Mouse (Mus musculus): ENCODE data around the gene Gm13278. TPM values are rescaled to one million over a fixed set of nuclear protein-coding genes. Genes with fewer than 3 reads are reported as not detected.
"Not testable (repeated sequence)": the region's sequence is repeated elsewhere in the genome, so short reads cannot be mapped to it uniquely, and the experiment has no call there.

Gm13278 gene
- polyA plus RNA-seq, 1 experiment, result not detected

DNA sequence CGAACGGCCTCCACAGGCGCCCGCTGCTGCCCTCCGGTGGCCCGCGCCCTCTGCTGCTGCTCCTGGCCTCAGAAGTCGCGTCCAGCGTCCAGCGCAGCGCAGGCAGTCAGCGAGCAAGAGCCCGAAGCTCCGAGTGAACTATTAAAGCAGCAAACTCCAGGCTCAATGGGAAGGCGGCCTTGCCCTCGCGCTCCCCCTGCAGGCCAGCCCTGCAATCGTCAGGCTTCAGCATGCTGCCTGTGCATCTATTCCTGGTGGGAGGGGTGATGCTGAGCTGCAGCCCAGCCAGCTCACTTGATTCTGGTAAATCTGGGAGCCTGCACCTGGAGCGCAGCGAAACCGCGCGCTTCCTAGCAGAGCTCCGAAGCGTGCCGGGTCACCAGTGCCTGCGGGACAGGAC is 2.9 kb upstream of the Gm13278 start, which contains the start of gene Gm13277:
Gene Gm13277 (plus strand): TSS at position 231 of the 400 bp plus-strand sequence.
- H3K4me1 ChIP-seq (ENCODE audit: control insufficient read depth, insufficient read depth, low read length); H3K27ac ChIP-seq (ENCODE audit: insufficient read depth, low read length); H3K4me3 ChIP-seq (replicated peaks; ENCODE audit: insufficient read depth, low read depth, low read length); H3K27me3 ChIP-seq (ENCODE audit: control insufficient read depth, insufficient read depth, low read length): not testable (repeated sequence)
- 0% methylated on average over 3 of the region's 28 CpGs for WGBS
- peak; percentile 45 for TF ChIP-seq CTCF (IDR thresholded peaks at IDR 0.05; ENCODE audit: borderline replicate concordance, insufficient read depth, low read depth, low read length)
- DNase-seq, result peak; percentile 80

DNA sequence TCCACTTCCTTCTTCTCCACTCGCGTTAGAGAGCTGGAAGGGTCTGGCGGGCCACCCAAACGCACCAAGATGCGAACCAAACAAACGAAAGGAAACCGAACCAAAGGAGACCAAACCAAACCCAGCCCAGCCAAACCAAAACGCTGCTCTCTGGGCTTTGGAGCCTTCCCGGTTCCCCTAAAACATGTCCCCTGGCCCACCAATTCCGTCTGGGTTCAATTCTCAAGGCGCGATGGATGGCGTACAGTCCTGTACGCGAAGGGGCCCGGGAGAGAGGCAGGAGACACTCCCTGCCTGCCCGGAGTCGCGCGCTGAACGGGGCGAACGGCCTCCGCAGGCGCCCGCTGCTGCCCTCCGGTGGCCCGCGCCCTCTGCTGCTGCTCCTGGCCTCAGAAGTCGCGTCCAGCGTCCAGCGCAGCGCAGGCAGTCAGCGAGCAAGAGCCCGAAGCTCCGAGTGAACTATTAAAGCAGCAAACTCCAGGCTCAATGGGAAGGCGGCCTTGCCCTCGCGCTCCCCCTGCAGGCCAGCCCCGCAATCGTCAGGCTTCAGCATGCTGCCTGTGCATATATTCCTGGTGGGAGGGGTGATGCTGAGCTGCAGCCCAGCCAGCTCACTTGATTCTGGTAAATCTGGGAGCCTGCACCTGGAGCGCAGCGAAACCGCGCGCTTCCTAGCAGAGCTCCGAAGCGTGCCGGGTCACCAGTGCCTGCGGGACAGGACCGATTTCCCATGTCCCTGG is 2.8 kb downstream of the Gm13278 start, which contains the start of gene Gm13275:
Gene Gm13275 (plus strand): TSS at position 552 of the 740 bp plus-strand sequence.
- not testable (repeated sequence) for H3K27ac ChIP-seq (ENCODE audit: insufficient read depth, low read length); H3K27me3 ChIP-seq (ENCODE audit: control insufficient read depth, insufficient read depth, low read length); H3K4me1 ChIP-seq (ENCODE audit: control insufficient read depth, insufficient read depth, low read length); H3K4me3 ChIP-seq (replicated peaks; ENCODE audit: insufficient read depth, low read depth, low read length)
- peak; percentile 9; the same call in 1 of the 2 replicates for TF ChIP-seq CTCF (IDR thresholded peaks at IDR 0.05; ENCODE audit: borderline replicate concordance, insufficient read depth, low read depth, low read length)
- under 1% methylated on average over 15 of the region's 52 CpGs for WGBS
- DNase-seq, result peak; percentile 61 to 81

DNA sequence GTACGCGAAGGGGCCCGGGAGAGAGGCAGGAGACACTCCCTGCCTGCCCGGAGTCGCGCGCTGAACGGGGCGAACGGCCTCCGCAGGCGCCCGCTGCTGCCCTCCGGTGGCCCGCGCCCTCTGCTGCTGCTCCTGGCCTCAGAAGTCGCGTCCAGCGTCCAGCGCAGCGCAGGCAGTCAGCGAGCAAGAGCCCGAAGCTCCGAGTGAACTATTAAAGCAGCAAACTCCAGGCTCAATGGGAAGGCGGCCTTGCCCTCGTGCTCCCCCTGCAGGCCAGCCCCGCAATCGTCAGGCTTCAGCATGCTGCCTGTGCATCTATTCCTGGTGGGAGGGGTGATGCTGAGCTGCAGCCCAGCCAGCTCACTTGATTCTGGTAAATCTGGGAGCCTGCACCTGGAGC is 5.7 kb downstream of the Gm13278 start, which contains the start of gene Gm13279:
Gene Gm13279 (plus strand): TSS at position 301 of the 400 bp plus-strand sequence.
- H3K27ac ChIP-seq (ENCODE audit: insufficient read depth, low read length); H3K4me1 ChIP-seq (ENCODE audit: control insufficient read depth, insufficient read depth, low read length); H3K4me3 ChIP-seq (replicated peaks; ENCODE audit: insufficient read depth, low read depth, low read length); H3K27me3 ChIP-seq (ENCODE audit: control insufficient read depth, insufficient read depth, low read length); DNase-seq: not testable (repeated sequence)
- WGBS, result no CpG with 5 or more reads among the region's 28 CpGs

DNA sequence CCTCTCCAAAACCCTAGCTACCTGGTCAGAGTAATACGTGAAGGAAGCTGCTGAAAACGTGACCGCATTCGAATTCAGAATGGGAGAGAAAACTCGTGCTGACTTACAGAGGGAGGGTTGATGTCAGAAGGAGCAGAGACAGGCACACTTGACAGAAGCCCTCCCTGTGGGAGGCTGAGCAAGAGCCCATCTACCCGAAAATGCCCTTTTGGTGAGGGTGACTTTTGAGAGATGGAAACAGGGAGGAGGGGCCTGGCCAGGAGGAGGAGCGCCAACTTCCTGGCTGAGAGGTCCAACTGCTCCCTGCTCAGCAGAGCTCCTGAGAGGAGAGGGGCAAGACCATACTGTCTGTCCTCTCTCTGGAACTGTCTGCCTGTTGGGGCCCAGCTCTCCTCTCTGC is 8.0 kb downstream of the Gm13278 start, which contains the start of gene Gm13285:
Gene Gm13285 (plus strand): TSS at position 301 of the 400 bp plus-strand sequence.
- not testable (repeated sequence) for H3K4me1 ChIP-seq (ENCODE audit: control insufficient read depth, insufficient read depth, low read length); H3K27ac ChIP-seq (ENCODE audit: insufficient read depth, low read length); H3K27me3 ChIP-seq (ENCODE audit: control insufficient read depth, insufficient read depth, low read length); H3K4me3 ChIP-seq (replicated peaks; ENCODE audit: insufficient read depth, low read depth, low read length); DNase-seq
- WGBS, result 12% methylated on average over 6 of the region's 7 CpGs

DNA sequence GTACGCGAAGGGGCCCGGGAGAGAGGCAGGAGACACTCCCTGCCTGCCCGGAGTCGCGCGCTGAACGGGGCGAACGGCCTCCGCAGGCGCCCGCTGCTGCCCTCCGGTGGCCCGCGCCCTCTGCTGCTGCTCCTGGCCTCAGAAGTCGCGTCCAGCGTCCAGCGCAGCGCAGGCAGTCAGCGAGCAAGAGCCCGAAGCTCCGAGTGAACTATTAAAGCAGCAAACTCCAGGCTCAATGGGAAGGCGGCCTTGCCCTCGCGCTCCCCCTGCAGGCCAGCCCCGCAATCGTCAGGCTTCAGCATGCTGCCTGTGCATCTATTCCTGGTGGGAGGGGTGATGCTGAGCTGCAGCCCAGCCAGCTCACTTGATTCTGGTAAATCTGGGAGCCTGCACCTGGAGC is 11.6 kb downstream of the Gm13278 start, which contains the start of gene Gm13287:
Gene Gm13287 (plus strand): TSS at position 301 of the 400 bp plus-strand sequence.
- not testable (repeated sequence) for H3K27ac ChIP-seq (ENCODE audit: insufficient read depth, low read length); DNase-seq; H3K4me1 ChIP-seq (ENCODE audit: control insufficient read depth, insufficient read depth, low read length); H3K27me3 ChIP-seq (ENCODE audit: control insufficient read depth, insufficient read depth, low read length); H3K4me3 ChIP-seq (replicated peaks; ENCODE audit: insufficient read depth, low read depth, low read length)
- no CpG with 5 or more reads among the region's 29 CpGs for WGBS

DNA sequence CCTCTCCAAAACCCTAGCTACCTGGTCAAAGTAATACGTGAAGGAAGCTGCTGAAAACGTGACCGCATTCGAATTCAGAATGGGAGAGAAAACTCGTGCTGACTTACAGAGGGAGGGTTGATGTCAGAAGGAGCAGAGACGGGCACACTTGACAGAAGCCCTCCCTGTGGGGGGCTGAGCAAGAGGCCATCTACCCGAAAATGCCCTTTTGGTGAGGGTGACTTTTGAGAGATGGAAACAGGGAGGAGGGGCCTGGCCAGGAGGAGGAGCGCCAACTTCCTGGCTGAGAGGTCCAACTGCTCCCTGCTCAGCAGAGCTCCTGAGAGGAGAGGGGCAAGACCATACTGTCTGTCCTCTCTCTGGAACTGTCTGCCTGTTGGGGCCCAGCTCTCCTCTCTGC is 13.9 kb downstream of the Gm13278 start, which contains the start of gene Gm13288:
Gene Gm13288 (plus strand): TSS at position 301 of the 400 bp plus-strand sequence.
- H3K4me1 ChIP-seq (ENCODE audit: control insufficient read depth, insufficient read depth, low read length); H3K27me3 ChIP-seq (ENCODE audit: control insufficient read depth, insufficient read depth, low read length); H3K27ac ChIP-seq (ENCODE audit: insufficient read depth, low read length); DNase-seq; H3K4me3 ChIP-seq (replicated peaks; ENCODE audit: insufficient read depth, low read depth, low read length): not testable (repeated sequence)
- no CpG with 5 or more reads among the region's 8 CpGs for WGBS

DNA sequence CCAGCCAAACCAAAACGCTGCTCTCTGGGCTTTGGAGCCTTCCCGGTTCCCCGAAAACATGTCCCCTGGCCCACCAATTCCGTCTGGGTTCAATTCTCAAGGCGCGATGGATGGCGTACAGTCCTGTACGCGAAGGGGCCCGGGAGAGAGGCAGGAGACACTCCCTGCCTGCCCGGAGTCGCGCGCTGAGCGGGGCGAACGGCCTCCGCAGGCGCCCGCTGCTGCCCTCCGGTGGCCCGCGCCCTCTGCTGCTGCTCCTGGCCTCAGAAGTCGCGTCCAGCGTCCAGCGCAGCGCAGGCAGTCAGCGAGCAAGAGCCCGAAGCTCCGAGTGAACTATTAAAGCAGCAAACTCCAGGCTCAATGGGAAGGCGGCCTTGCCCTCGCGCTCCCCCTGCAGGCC is 14.4 kb downstream of the Gm13278 start:
- not testable (repeated sequence) for H3K27me3 ChIP-seq (ENCODE audit: control insufficient read depth, insufficient read depth, low read length); H3K27ac ChIP-seq (ENCODE audit: insufficient read depth, low read length); H3K4me1 ChIP-seq (ENCODE audit: control insufficient read depth, insufficient read depth, low read length); H3K4me3 ChIP-seq (replicated peaks; ENCODE audit: insufficient read depth, low read depth, low read length)
- WGBS, result under 1% methylated on average over 23 of the region's 34 CpGs
- DNase-seq, result peak; percentile 29 to 33

DNA sequence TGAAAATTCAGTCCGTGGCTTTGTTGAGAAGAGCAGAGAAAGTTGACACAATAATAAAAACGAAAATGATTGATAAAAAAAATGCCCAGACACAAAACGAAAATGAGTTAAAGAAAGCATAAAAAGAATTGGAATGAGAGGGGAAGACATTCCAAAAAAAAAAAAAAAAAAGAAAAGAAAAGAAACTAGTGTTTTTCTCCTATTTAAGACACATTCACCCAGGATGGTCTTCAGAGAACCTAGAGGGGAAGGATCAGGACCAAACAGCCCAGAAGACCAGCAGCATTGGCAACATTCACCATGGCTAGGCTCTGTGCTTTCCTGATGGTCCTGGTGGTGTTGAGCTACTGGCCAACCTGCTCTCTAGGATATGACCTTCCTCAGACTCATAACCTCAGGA is 24.6 kb downstream of the Gm13278 start, which contains the start of gene Ifna7:
Gene Ifna7 (plus strand): TSS at position 301 of the 400 bp plus-strand sequence.
- 58% methylated on average over 3 of the region's 3 CpGs for WGBS
- no peak for DNase-seq

DNA sequence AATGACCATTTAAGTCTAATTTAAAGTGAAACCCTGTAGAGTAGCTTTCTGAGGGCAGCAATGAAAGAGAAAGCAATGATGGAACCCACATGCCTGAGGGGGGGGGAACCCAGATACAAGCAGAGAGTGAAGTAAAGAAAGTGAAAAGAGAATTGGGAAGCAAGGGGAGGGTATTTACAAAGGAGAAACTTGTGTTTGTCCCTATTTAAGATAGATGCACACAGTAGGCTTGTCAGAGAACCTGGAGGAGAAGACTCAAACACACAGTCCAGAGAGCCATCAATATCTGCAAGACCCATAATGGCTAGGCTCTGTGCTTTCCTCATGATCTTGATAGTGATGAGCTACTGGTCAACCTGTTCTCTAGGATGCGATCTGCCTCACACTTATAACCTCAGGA is 28.3 kb downstream of the Gm13278 start, which contains the start of gene Ifna11:
Gene Ifna11 (plus strand): TSS at position 301 of the 400 bp plus-strand sequence.
- 85% methylated on average over 1 of the region's 1 CpGs for WGBS
- DNase-seq, result no peak
- Histone ChIP-seq H3K4me3 (replicated peaks; ENCODE audit: insufficient read depth, low read depth, low read length) (no peak within 1 kb of the TSS), H3K27ac (ENCODE audit: insufficient read depth, low read length) (no peak within 1 kb of the TSS), H3K27me3 (ENCODE audit: control insufficient read depth, insufficient read depth, low read length) (no peaks in the 10 kb centered on the region), H3K4me1 (ENCODE audit: control insufficient read depth, insufficient read depth, low read length) (no peaks in the 10 kb centered on the region)
- TF ChIP-seq CTCF (IDR thresholded peaks at IDR 0.05; ENCODE audit: borderline replicate concordance, insufficient read depth, low read depth, low read length), result no peak
- no peak for TF ChIP-seq POLR2A (IDR thresholded peaks at IDR 0.05; ENCODE audit: borderline replicate concordance, insufficient read depth, low read length)

More for the DNA sequence above, 24.6 kb downstream of the Gm13278 start, which contains the start of gene Ifna7:
- Histone ChIP-seq H3K27ac (ENCODE audit: insufficient read depth, low read length) (no peak within 1 kb of the TSS), H3K4me1 (ENCODE audit: control insufficient read depth, insufficient read depth, low read length) (no peaks in the 10 kb centered on the region), H3K4me3 (replicated peaks; ENCODE audit: insufficient read depth, low read depth, low read length) (no peak within 1 kb of the TSS), H3K27me3 (ENCODE audit: control insufficient read depth, insufficient read depth, low read length) (no peaks in the 10 kb centered on the region)
- no peak for TF ChIP-seq CTCF (IDR thresholded peaks at IDR 0.05; ENCODE audit: borderline replicate concordance, insufficient read depth, low read depth, low read length)
